Mouse (Mus musculus) lung, postnatal 36 days (tissue): ENCODE data around the gene Slc29a3.

Source experiments
- DNase-seq: peaks from one replicate; pipeline ENCODE4 v3.0.0; 2022; ENCODE audit warnings: mixed read lengths

Gene Slc29a3

DNA sequence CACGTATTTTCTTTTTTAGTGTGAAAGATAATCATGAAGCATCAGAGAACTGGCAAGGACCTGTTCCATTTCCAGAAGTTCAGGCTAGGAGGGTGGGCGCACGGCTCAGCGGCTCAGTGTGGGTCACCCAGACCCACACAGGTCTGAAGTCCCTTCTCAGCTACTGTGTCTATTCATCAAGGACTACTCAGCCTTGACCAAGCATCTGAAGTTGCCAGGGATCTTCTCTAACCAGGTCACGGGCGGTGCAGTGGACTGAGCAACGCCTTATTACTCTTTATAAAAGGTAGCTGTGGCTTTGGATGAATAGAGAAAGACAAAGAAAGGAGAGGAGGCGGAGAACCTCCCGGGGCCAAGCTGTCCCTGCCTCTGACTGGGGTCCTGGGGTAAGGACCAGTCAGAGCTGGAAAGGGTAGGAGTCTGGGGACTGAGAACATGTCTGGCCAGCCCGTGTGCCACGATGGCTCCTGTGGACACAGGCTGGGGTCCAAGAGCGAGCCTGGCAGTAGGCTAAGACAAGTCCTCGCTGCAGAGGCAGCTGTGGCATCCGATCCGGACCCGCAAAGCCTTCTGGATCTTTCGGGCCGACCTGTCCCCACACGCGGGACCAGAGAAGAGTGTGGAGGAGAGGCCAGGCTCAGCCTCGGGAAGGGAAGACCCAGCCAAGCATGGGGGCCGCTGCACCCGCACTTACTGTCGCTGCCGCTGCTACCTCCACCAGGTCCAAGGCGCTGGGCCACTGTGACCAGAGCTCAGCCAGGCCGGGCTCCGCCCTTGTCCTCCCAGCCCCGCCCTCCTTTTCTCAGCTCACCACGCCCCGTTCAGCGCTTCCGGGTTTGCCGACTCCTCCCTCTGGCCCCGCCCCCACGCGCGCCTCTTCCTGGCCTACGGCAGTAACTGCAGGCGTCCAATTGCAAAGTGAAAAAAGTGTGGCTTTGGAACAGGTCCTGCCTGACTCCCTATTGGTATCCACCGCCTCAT lies at the start of gene Slc29a3:
Gene Slc29a3 (minus strand): TSS at position 755 of the 981 bp plus-strand sequence.
- peak; percentile 98 for DNase-seq

DNA sequence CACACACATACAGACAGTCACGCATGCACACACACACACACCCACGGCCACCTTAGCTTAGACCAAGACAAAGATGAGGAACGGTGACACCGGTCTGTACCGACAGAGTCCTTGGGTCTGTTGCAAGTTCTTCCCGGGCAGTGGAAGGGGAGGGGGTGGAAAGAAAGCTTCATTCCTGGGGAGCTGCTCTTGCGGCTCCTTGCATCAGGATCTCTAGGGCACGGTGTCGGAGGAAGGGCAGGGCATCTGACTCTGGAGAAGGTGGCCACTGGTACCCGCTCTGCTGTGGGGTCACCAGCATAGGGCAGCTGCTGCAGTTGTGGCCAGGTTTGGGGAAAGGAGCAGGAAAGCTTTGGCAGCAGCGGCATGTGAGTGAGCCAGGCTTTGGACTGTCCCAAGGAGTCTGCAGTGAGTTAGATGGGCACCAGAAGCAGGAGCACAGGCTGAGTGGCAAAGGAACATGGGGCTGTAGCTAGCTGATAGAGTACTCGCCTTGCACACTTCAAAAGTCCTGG lies 49.4 kb upstream of the Slc29a3 start:
- DNase-seq = no peak

DNA sequence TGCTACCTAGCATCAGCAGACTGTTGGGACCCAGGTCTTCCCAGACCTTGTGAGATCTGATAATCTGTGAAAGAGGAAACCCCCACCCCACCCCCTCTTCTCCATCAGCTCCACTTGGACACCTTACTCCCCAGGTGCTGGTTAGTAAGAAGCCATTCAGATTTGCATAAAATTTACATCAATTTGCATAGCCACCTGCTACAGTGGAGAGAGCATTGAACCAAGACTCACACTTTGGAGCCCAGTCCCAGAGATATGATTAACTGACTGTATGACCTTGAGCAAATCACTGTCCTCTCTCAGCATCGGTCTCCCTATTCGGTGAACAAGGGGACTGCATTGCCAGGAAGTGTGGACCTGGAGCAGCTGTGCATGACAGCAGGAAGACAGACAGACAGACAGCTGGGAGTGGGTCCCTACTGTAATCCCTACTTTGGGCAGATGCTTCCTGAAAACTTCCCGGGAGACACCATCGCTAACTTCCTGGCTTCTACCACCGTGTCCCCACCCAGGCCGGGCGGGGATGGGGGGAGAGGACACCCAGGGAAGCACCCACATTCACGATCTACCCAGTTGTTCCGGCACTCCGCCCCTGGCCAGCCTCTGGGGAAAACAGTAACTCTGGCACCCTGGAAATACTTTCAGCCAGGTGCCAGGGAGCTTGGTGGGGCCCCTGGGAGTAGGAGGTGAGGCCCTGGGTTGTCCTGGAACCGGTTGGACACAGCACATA lies 48.7 kb upstream of the Slc29a3 start:
- no peak for DNase-seq

DNA sequence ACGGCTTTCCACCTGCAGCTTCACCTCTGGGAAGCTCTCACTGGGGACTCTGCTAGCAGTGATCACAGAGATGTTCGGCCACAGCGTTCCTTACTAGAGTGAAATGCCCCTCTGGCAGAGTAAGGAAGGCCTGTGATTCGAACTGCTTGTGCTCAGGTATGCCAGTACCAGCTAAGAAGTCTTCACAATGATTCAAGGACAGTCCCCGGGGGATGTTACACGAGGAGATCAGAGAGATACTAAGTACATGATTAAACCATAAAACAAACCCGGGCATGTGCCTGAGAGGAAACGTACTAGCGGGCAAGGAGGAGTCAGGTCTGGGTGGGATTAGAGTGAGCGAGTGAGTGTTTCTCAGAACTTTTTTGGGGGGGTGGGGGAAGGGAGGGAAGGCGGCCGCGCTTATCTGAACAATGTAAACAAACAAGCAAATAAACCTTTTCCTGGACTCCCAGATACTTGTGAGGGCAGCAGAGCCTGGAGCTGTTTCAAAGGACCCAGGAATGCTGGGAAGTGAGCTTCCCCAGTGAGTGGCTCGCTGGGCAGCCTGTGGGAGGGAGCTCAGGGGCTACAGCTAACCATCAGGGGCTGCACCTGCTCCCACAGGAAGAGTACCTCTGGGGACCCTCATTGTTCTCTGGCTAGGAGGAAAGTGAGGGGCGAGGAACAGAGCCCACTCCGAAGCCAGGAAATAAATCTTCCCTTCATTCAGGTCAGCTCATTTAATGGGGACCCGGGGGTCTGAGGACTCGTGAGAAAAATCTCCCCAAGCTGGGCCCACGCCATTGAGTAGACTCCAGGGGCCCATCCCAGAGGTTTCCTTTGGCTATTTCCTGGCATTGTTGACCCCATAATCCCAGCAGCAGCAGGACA lies 47.9 kb upstream of the Slc29a3 start:
- DNase-seq = no peak

DNA sequence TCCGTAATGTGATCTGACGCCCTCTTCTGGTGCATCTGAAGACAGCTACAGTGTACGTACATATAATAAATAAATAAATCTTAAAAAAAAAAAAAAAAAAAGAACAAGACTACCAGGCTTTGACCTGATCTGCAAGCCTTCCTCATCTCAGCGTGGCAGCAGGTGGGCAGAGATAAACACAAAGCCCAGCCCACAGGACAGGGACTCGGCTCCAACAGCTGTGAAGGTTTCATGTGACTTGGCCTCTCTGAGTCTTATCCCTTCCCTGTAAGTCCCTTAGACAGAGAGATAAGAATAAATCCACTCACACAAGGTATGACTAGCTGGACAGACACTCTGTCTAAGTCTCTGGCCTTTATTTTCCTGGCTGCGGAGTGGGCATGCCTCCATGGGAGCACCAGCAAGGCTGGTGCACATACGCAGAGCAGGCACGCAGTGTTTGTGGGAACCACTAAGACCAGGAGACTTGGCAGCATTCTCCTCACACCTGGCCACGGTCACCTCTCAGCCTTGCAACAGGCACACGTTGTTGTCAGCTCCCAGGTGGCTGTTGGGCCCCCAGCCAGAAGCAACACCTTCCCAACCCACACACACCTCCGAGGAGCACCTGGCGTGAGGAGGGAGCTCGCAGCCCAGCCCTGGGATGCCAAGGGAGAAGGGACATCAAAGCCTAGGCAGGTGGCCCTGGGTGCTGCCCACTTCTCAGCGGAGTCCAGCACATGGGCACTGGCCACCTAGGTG lies 45.3 kb upstream of the Slc29a3 start:
- no peak for DNase-seq

DNA sequence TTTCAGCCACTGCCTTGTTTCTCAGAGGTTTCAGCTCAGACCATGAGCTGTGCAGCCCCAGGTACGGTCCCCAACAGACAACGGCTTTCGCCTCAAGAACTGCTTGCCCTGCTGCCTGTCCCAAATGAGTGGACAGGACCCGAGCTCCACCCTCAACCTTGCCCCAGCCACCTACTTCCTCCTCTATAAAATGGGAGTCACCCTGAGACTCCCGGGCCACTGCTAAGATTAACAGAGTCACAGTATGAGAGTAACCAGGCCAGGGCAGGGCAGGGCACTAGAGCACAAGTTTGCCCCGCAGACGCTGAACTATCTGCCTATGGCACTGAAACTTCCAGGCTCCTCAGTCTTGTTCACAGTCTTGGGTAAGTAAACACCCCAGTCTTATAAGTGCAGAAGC lies 43.9 kb upstream of the Slc29a3 start:
- DNase-seq = no peak

DNA sequence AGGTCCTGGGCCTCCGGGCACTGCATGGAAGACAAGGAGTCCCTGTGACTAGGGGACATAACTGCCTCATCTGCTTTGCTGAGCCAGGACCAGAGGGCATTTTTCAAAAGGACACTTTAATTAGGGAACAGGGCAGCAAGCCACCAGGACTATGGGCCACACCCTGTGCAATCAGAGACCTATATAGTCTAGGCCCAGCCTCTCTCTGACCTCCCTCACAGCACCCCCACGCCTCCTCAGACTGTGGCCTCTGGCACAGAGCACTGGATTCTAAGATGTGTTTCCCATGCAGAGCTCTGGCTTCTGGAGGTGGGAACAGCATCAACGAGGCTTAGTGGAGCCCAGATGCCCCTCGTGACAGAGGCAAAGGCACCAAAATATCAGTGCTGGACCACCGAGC lies 43.4 kb upstream of the Slc29a3 start:
- DNase-seq = no peak

DNA sequence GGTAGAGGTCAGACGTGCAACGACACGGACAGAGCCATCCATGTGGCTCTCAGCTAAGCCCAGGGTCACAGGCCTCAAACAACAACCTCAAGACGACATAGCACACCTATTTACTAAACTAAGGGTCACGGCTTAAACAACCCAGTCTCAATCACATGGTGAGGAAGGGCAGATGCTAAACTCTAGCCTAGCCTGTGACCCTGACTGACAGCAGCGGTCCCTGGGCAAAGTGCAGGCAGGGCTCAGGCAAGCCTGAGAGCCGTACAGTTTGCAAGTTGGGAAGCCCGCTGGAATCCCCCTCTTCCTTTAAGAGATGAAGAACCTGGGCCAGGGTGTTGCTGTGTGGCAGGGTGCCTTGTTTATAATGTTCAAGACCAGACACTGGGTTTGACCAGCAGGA lies 42.2 kb upstream of the Slc29a3 start:
- no peak for DNase-seq

DNA sequence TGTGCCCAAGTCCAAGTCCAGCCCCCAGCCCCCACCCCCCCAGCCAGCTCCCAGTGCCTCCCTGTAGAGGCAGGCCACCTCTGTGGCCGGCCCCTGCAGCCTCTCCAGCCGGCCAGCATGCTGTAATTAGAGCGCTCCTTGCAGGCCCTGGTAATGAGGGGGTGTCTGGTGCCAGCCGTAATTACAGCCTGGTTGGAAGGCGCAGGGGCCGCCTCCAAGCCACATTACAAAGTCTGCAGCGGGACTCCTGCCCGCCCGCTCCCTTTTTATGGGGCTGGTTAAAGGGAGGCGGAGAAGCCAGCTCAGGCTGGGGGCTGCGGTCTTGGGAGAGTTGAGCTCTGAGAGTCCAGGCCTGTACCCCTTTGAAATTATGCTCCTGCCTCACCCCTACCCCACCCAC lies 41.8 kb upstream of the Slc29a3 start:
- no peak for DNase-seq

DNA sequence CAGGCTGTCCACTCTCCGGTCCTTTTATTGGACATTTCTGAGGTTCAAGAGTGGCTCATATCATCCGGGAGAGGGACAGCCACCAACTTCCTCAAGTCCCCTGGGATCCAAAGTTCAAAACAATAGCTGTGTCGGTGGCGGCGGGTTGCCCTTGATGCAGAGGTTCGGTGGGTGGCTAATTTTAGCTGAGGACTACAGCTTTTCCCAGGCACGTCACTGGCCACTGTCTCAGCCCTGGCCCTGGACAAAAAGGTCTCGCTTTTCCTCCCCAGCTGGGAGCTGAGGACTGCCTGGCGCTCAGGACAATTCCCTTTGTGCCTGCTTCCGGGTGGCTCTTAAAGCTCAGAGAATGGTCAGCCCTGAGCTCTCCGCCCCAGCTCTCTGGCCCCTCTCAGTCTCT lies 40.2 kb upstream of the Slc29a3 start:
- DNase-seq = peak; percentile 21

DNA sequence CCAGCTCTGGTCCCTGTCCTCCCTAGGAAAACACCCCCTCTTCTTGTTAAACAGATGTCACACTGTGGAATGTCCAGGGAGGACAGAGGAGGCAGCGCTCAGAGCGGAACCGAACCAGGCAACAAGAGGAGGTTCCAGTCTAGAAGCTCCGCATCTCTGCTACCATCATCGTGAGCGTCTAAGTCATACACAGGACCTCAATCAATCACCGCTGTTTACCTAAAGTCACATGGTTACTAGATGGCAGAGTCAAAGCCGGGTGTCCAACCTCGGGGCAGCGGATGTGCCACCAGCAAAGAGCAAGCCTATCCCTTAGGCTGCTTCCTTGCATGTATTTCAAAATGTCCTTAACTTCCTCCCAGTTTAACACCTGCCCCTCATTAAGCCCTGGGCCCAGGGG lies 39.8 kb upstream of the Slc29a3 start:
- peak; percentile 51 for DNase-seq

DNA sequence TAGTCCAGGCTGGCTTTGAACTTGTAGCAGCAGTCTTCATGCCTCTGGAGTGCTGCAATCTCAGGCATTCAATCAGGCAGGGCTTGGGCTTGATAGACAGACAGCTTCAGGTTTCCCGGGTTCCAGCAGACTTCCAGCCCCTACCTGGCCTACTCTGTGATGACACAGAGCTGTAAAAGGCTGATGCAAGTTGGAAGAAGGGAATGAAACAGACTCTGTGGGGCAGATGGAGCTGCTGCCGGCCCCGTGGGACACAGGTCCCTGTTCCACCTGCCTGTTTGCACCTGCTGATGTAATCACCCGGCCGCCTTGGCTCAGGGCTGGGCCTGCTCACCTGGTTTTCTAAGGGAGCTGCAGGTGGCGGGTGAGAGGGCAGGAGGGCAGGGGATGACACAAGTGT lies 38.3 kb upstream of the Slc29a3 start:
- no peak for DNase-seq

DNA sequence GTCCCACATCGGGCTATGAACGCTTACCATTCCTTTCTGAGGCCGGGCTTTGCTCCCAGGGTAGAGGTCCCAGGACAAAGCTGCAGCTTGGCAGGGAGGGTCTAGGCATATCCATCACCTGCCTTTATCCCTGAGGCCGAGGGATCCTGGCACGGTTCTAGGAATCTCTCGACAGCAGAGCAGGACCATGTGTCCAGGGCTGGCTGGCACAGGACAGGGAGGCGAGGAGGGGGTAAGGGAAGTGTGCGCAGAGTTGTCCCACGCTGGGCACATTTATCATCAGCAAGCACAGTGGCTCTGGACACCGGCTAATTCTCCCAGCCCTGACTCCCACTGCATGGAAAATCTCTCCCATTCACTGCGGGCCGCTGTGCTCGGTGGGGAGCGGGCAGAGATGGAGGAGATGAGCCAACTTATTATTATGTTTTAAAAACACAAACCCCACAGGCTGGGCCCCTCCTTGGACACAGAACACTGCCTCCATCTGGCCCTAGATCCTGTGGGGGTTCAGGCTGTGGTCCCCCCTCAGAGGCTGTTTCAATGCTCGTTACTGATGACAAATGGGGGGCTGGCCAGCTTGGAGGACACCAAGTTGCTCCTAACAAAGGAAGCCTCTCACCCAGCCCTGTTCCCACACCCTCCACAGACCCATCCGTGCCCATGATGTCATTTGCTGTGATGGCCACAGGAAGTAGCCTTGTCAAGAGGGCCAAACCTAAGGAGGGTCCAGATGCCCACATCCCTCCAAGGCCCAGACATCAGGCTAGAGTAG lies 34.9 kb upstream of the Slc29a3 start:
- DNase-seq = no peak

DNA sequence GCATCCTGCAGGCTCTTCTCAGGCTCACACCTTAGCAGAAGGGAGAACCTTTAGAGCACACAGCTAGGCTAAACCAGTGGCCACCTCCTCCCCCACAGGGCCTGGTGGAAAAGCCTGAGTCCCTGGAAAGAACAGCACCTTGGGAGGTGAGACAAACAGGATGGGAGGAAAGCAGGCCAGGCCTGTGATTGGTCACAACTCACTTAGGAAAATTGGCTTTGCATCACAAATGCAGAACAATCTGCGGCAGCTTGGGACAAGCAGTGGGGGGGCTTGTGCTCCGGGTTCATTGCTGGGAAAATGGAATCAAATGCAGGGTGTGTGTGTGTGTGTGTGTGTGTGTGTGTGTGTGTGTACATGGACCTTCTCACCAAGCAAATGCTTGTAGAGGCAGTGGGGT lies 31.0 kb upstream of the Slc29a3 start:
- no peak for DNase-seq

DNA sequence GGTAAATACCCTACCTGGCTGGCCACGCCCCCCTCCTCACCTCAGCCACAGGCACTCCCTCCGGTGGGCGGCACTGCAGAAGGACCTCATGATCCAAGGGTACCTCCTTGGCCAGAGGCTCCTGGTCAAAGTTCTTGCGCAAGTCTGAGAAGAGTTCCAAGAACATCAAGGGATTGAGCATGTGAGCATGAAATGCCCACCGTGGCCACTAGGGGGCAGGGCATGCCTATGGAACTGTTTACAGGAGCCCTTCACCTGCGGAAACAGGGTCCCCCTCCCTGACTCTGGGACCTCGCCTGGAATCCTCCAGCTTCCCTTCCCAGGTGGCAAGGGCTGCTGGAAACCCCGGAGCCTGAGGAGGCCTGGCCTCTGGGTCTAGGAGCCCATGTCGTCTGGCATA lies 27.0 kb upstream of the Slc29a3 start:
- peak; percentile 84 for DNase-seq

DNA sequence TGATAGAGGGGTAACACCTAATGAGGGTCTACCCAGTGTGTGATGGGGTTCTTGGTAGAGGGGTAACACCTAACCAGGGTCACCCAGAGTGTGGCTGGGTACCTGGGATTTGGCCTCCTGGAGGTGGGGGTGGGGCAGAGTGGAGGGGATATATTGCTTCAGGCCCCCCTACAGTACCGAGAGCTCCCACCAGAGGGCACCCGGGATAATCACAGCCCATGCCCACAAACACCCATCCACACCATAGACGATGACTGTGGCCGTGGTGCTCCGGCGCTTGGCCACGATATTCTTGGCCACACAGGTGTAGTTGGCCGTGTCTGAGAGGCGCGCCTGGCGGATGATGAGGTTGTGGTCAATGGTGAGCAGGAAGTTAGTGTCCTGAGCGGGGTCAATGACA lies 25.9 kb upstream of the Slc29a3 start:
- peak; percentile 45 for DNase-seq

DNA sequence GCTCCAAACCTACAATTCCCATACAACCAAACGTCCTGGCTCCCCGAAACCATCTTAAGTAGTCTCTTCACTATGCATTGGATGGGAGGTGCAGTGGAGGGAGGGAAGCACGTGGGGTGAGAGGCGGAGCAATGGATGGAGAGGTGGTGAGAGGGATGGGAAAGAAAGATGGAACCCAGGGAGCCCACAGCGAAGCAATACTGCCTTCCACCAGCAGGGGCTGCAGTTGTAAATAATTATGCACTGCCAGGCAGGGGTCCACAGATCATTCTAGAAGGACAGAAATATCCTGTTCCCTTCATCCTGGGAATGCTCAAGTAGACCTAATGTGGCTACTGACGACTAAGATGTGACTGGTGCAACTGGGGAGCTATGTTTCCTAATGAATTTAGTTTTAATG lies 22.9 kb upstream of the Slc29a3 start:
- no peak for DNase-seq

DNA sequence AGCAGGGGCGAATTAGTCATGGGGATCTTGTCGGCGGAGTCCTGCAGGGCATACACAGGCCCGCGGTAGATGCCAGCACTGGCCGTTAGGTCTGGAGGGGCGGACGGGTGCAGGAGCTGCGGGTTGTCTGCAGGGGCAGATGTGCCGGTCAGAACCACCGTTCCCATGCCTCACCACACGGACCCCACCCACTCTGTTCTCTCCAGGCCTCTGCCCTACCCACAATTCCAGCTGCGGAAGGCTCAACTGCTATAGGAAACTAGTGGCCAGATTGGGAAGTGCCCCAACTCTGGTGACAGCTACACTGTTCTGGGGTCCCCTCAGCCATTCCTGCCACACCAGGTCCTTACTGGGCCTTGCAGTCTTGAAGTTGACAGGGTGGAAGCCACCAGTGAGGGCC lies 22.0 kb upstream of the Slc29a3 start:
- no peak for DNase-seq

DNA sequence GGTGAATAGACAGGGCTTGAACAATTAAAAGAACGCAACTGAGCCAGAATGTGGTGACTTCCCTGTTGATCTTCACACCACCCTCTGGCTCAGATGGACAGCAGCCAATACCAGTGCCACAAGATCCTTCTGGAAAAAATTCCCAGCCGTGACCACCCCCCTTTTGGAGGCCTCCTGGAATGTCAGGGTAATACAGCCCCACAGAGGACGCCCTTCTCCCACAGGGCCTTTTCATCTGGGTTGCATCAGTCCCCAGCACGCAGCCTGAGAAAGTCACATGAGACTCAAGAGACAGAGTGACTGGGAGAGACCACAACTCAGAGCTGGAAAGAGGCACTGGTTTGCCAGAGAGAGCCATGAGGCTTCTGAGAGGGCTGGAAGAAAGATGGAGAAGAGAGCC lies 18.3 kb upstream of the Slc29a3 start:
- DNase-seq = no peak

DNA sequence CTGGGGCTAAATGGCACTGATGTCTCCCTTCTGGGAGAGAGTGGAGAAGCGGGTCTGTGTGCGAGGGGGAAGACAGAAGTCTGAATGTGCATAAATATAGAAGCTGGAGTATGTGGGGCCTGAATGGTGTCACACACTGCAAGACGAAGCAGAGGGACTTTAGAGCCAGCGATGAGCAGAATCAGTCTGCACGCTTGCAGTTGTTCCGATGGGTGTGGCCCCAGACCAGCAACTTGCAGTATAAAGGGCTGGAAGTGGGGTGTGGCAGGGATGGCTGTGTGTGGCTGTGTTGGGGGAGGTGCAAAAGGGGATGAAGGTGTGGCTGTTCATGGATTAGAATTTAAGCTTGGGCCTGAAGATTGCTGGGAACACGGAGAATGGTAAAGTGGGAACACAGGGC lies 16.0 kb upstream of the Slc29a3 start:
- DNase-seq = no peak

DNA sequence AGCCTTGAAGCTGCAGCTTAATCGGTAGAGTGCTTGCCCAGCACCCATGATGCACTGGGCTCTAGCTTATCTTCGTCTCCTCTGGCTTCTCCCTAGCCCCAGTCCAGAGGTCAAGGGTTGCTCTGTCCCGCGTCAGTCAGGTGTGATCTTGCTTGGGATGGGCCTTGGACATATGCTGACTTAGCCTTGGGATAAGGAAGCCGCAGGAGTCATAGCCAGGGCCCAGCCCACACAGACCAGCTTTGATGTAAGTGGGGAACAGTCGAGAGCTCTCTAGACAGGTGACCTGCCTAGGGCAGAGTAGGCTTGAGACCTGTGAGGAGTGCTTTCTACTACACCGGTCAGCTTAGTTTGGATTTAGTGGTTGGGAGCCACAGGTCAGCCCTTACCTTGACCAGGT lies 14.8 kb upstream of the Slc29a3 start:
- no peak for DNase-seq
